11 mouse cellular contexts compared by ENCODE assay signal in genomic region chr7:142425641-142426213, GRCm38 (mm10). TPM values are rescaled to one million over a fixed set of nuclear protein-coding genes. Genes with fewer than 3 reads are reported as not detected.
DNase-seq lines count a peak whose midpoint lies in the region; ATAC-seq and TF ChIP-seq lines count a peak whose summit lies in the region.
"Had no signal": no experiment of that assay in that cellular context is flagged by ENCODE, and none has a peak within 500 bp of the region (broad histone marks: within the 10 kb centered on the region; RNA-seq: fewer than 3 reads in every experiment).

No protein-coding gene starts in this region.

- DNase-seq in cerebellum, adult 11-12 months, result peak; percentile 42
- DNase-seq in cerebellum, adult 8-10 months, result no peak
- DNase-seq in liver, result peak; percentile 34
- no peak for DNase-seq in liver, embryonic 11.5 days (ENCODE audit: low spot score)
- no peak for DNase-seq in brain, embryonic 14.5 days (ENCODE audit: low read depth)
- peak; percentile 54 to 67 for DNase-seq in kidney, postnatal 25 days
- no peak for DNase-seq in left cerebral cortex, postnatal 14 days (ENCODE audit: low spot score in 2 of 2)
- no peak for DNase-seq in hindbrain, embryonic 14.5 days (ENCODE audit: low spot score)

- no peaks in the 10 kb centered on the region for H3K9me3 ChIP-seq in liver, embryonic 11.5 days (ENCODE audit: control insufficient read depth, low read length)
- no peaks in the 10 kb centered on the region for H3K9me3 ChIP-seq in hindbrain, embryonic 14.5 days (ENCODE audit: control insufficient read depth, low read length)
- H3K9me3 ChIP-seq: midbrain, embryonic 12.5 days had no signal

- ATAC-seq in liver, embryonic 11.5 days (replicated peaks; ENCODE audit: low FRiP score), result no peak
- no peak for ATAC-seq in hindbrain, embryonic 14.5 days (ENCODE audit: low FRiP score)

- intact Hi-C loops in left cerebral cortex, postnatal 14 days (cut with DNase I), result no loop called here

- WGBS in liver, embryonic 11.5 days, result 72% methylated on average over 11 of the region's 11 CpGs
- 48% methylated on average over 11 of the region's 11 CpGs for WGBS in hindbrain, embryonic 14.5 days

- 0 out of 2 replicates have a peak, but pooled peaks cover 4% of the 10 kb centered on the region for H3K4me1 ChIP-seq in liver, embryonic 11.5 days (replicated peaks; ENCODE audit: control insufficient read depth, insufficient read depth, low read length)
- 0 out of 2 replicates have a peak, but pooled peaks cover 5% of the 10 kb centered on the region for H3K4me1 ChIP-seq in hindbrain, embryonic 14.5 days (replicated peaks; ENCODE audit: control insufficient read depth, insufficient read depth, low read length)

- no peak overlapping the region for H3K9ac ChIP-seq in liver, embryonic 11.5 days (ENCODE audit: low read depth, low read length)
- H3K9ac ChIP-seq in hindbrain, embryonic 14.5 days, result no peak overlapping the region
- H3K9ac ChIP-seq: midbrain, embryonic 12.5 days had no signal

- H3K27ac ChIP-seq in liver, embryonic 11.5 days (ENCODE audit: low read depth, low read length), result no peak overlapping the region
- no peak overlapping the region for H3K27ac ChIP-seq in hindbrain, embryonic 14.5 days
- H3K27ac ChIP-seq: midbrain, embryonic 12.5 days had no signal

- H3K4me2 ChIP-seq in liver, embryonic 11.5 days, result no peak overlapping the region
- no peak overlapping the region for H3K4me2 ChIP-seq in hindbrain, embryonic 14.5 days (replicated peaks)
- H3K4me2 ChIP-seq: midbrain, embryonic 12.5 days had no signal

- H3K4me3 ChIP-seq in liver, embryonic 11.5 days (ENCODE audit: low read depth, low read length), result no peak overlapping the region
- H3K4me3 ChIP-seq in hindbrain, embryonic 14.5 days (replicated peaks; ENCODE audit: low read length), result no peak overlapping the region
- H3K4me3 ChIP-seq: midbrain, embryonic 12.5 days had no signal

- TF ChIP-seq CTCF in brain, embryonic 14.5 days (IDR thresholded peaks at IDR 0.05; ENCODE audit: borderline replicate concordance, extremely low read depth, insufficient read depth, insufficient read length), result peak; percentile 35; the same call in 1 of the 2 replicates

- no peaks in the 10 kb centered on the region for H3K36me3 ChIP-seq in liver, embryonic 11.5 days (ENCODE audit: control insufficient read depth, insufficient read depth, low read length)
- no peaks in the 10 kb centered on the region for H3K36me3 ChIP-seq in hindbrain, embryonic 14.5 days (replicated peaks; ENCODE audit: control insufficient read depth, insufficient read depth)
- H3K36me3 ChIP-seq: midbrain, embryonic 12.5 days had no signal

- no peak for TF ChIP-seq POLR2A in brain, embryonic 14.5 days (IDR thresholded peaks at IDR 0.05; ENCODE audit: borderline replicate concordance, extremely low read depth, insufficient read depth, insufficient read length, poor library complexity, severe bottlenecking)

- no peaks in the 10 kb centered on the region for H3K27me3 ChIP-seq in liver, embryonic 11.5 days (replicated peaks; ENCODE audit: control insufficient read depth, insufficient read depth, low read length)
- H3K27me3 ChIP-seq in hindbrain, embryonic 14.5 days (ENCODE audit: control insufficient read depth, insufficient read depth, low read length), result no peaks in the 10 kb centered on the region

RNA-seq across cellular contexts. Expression of gene Syt8, which starts 8.9 kb away (rescaled TPM):
- 0.41 and 0.42 TPM in 2 replicates for polyA plus RNA-seq in liver, embryonic 11.5 days (2014; fragmentation: Nextera tagmentation; extraction: Ambion mirVana)
- polyA plus RNA-seq in brain, embryonic 14.5 days (2012; rRNA removed), result 0.23 and 0.44 TPM in 2 replicates
- total RNA-seq in left cerebral cortex, postnatal 14 days (2021), result under 1 TPM in 1 of 2 experiments, not detected in 1; 0.44 TPM
- polyA plus RNA-seq in hindbrain, embryonic 14.5 days (2014; fragmentation: Nextera tagmentation; extraction: Ambion mirVana), result not detected in 2 replicates
- total RNA-seq: gastrocnemius, postnatal 36 days had no signal

RNA-seq across cellular contexts. Expression of gene Tnni2, which starts 15.9 kb away (rescaled TPM):
- 1.9 and 3.7 TPM in 2 replicates for polyA plus RNA-seq in liver, embryonic 11.5 days (2014; fragmentation: Nextera tagmentation; extraction: Ambion mirVana)
- polyA plus RNA-seq in brain, embryonic 14.5 days (2012; rRNA removed), result 0.73 and 1.2 TPM in 2 replicates
- total RNA-seq in left cerebral cortex, postnatal 14 days (2021), result under 1 TPM in 1 of 2 experiments, not detected in 1; 0.74 TPM
- 1.0 TPM in 1 of 2 replicates, not detected in the other for polyA plus RNA-seq in hindbrain, embryonic 14.5 days (2014; fragmentation: Nextera tagmentation; extraction: Ambion mirVana)

RNA-seq across cellular contexts. Expression of gene Lsp1, which starts 34.9 kb away (rescaled TPM):
- polyA plus RNA-seq in liver, embryonic 11.5 days (2014; fragmentation: Nextera tagmentation; extraction: Ambion mirVana), result 19.2 and 20.7 TPM in 2 replicates
- polyA plus RNA-seq in brain, embryonic 14.5 days (2012; rRNA removed), result 6.2 and 7.6 TPM in 2 replicates
- 1 to 10 TPM; 6.4 to 7.7 TPM for total RNA-seq in left cerebral cortex, postnatal 14 days (2021)
- 4.8 and 8.2 TPM in 2 replicates for polyA plus RNA-seq in hindbrain, embryonic 14.5 days (2014; fragmentation: Nextera tagmentation; extraction: Ambion mirVana)

RNA-seq across cellular contexts. Expression of gene Ctsd, which starts 37.9 kb away (rescaled TPM):
- polyA plus RNA-seq in liver, embryonic 11.5 days (2014; fragmentation: Nextera tagmentation; extraction: Ambion mirVana), result 316 and 340 TPM in 2 replicates
- polyA plus RNA-seq in brain, embryonic 14.5 days (2012; rRNA removed), result 186 and 216 TPM in 2 replicates
- total RNA-seq in left cerebral cortex, postnatal 14 days (2021), result 100 to 1,000 TPM; 295 to 303 TPM
- polyA plus RNA-seq in hindbrain, embryonic 14.5 days (2014; fragmentation: Nextera tagmentation; extraction: Ambion mirVana), result 313 and 325 TPM in 2 replicates

RNA-seq across cellular contexts. Expression of gene Gm49369, which starts 43.3 kb away (rescaled TPM):
- not detected in 2 replicates for polyA plus RNA-seq in liver, embryonic 11.5 days (2014; fragmentation: Nextera tagmentation; extraction: Ambion mirVana)
- polyA plus RNA-seq in brain, embryonic 14.5 days (2012; rRNA removed), result 0.12 and 0.14 TPM in 2 replicates
- 1 to 10 TPM; 2.1 to 7.1 TPM for total RNA-seq in left cerebral cortex, postnatal 14 days (2021)
- not detected in 2 replicates for polyA plus RNA-seq in hindbrain, embryonic 14.5 days (2014; fragmentation: Nextera tagmentation; extraction: Ambion mirVana)
- polyA plus RNA-seq: midbrain, embryonic 12.5 days; spleen, adult 2 months had no signal

Comparison
In these comparisons a context has a peak if more than half of its experiments do, and no peak if none do; other contexts are left out.
1. DNase-seq: peak in cerebellum, adult 11-12 months (single experiment), liver (single experiment) and kidney, postnatal 25 days (2 of 2); none in cerebellum, adult 8-10 months (single experiment), liver, embryonic 11.5 days (single experiment), brain, embryonic 14.5 days (single experiment), left cerebral cortex, postnatal 14 days (0 of 2) and hindbrain, embryonic 14.5 days (single experiment).